Mouse (Mus musculus) C2C12 (cell line): Measurements from ENCODE around the gene Tfpi2. TPM values are rescaled to one million over a fixed set of nuclear protein-coding genes. Genes with fewer than 3 reads are reported as not detected.

Experiments used
- H3K27me3 ChIP-seq: one replicate; pipeline ENCODE4 v1.6.1; 2011; ENCODE audit not compliant: control insufficient read depth, insufficient read depth, insufficient read length
- H3K36me3 ChIP-seq: one replicate; pipeline ENCODE4 v1.6.1; 2011; ENCODE audit not compliant: control insufficient read depth, insufficient read depth
- H3K4me3 ChIP-seq: one replicate; pipeline ENCODE4 v1.5.1; 2011; ENCODE audit warnings: mild to moderate bottlenecking, control low read depth; ENCODE audit not compliant: poor library complexity, insufficient read depth, severe bottlenecking
- H3K79me2 ChIP-seq: one replicate; pipeline ENCODE4 v1.6.1; 2011; ENCODE audit not compliant: control insufficient read depth, insufficient read depth
- H3K79me3 ChIP-seq: one replicate; pipeline ENCODE4 v1.6.1; 2011; ENCODE audit warnings: low read depth, control low read depth
- H3ac ChIP-seq: one replicate; pipeline ENCODE3; 2011; ENCODE audit warnings: low read depth; ENCODE audit not compliant: control insufficient read depth, insufficient read length
- CEBPB ChIP-seq: IDR thresholded peaks from one replicate; pipeline ENCODE4 v1.6.1; 2011; ENCODE audit warnings: low read depth, mild to moderate bottlenecking, control low read depth, moderate library complexity
- CTCF ChIP-seq: IDR thresholded peaks from one replicate; pipeline ENCODE4 v1.5.1; 2011; ENCODE audit not compliant: control insufficient read depth, insufficient read depth, insufficient read length
- FOSL1 ChIP-seq: IDR thresholded peaks from one replicate; pipeline ENCODE4 v1.8.0; 2011; ENCODE audit warnings: mild to moderate bottlenecking, low read length; ENCODE audit not compliant: poor library complexity, insufficient read depth, severe bottlenecking
- MAX ChIP-seq: IDR thresholded peaks from one replicate; pipeline ENCODE4 v1.6.1; 2011; ENCODE audit warnings: mild to moderate bottlenecking, control low read depth
- MYOD1 ChIP-seq: IDR thresholded peaks from one replicate; pipeline ENCODE4 v1.6.1; 2011; ENCODE audit warnings: low read depth; ENCODE audit not compliant: control insufficient read depth, insufficient read length
- MYOG ChIP-seq: IDR thresholded peaks from one replicate; pipeline ENCODE4 v1.6.1; 2011; ENCODE audit not compliant: control insufficient read depth, insufficient read length; ENCODE audit errors: extremely low read depth
- USF1 ChIP-seq: IDR thresholded peaks from one replicate; pipeline ENCODE4 v1.6.1; 2011; ENCODE audit warnings: low read depth, mild to moderate bottlenecking, control low read depth, moderate library complexity
- polyA plus RNA-seq: library from polyadenylated mRNA; unstranded; fragments of >200 nt; fragmentation: generic; extraction: Trizol; gene quantifications from one replicate; pipeline ENCODE4 v1.2.1, GENCODE M21; 2012; ENCODE audit warnings: missing spikeins

Tfpi2 gene
- polyA plus RNA-seq, 1 experiment, result 0.04 TPM

GRCm38 (mm10) chr6:3993492-3993891, 4.8 kb upstream of the Tfpi2 start, which contains the start of gene Gngt1:
TSS of gene Gngt1 (plus strand) at chr6:3993792.
- no peak for TF ChIP-seq MAX
- TF ChIP-seq FOSL1, result no peak
- TF ChIP-seq MYOG, result no peak

GRCm38 (mm10) chr6:3982661-3983284, 5.9 kb downstream of the Tfpi2 start:
- Histone ChIP-seq H3K4me3 (no peak overlapping the region), H3K79me3 (no peaks in the 10 kb centered on the region), H3K79me2 (no peaks in the 10 kb centered on the region), H3K27me3 (no peaks in the 10 kb centered on the region), H3K36me3 (no peaks in the 10 kb centered on the region), H3ac (no peak overlapping the region)
- TF ChIP-seq MYOD1 (no peak), CTCF (no peak), CEBPB (no peak), MYOG (no peak), FOSL1 (no peak), USF1 (no peak), MAX (no peak)

More at GRCm38 (mm10) chr6:3993492-3993891, 4.8 kb upstream of the Tfpi2 start, which contains the start of gene Gngt1:
- Histone ChIP-seq H3K4me3 (no peak within 1 kb of the TSS), H3K27me3 (no peaks in the 10 kb centered on the region), H3K79me3 (no peaks in the 10 kb centered on the region), H3K36me3 (no peaks in the 10 kb centered on the region), H3K79me2 (no peaks in the 10 kb centered on the region), H3ac (no peak within 1 kb of the TSS)

GRCm38 (mm10) chr6:3973679-3974078, 15.0 kb downstream of the Tfpi2 start:
- Histone ChIP-seq H3K4me3 (no peak overlapping the region), H3ac (no peak overlapping the region), H3K36me3 (no peaks in the 10 kb centered on the region), H3K79me2 (no peaks in the 10 kb centered on the region), H3K79me3 (no peaks in the 10 kb centered on the region), H3K27me3 (no peaks in the 10 kb centered on the region)
- TF ChIP-seq FOSL1 (no peak), MAX (peak; percentile 42)

- TF ChIP-seq MYOD1 (no peak), CEBPB (no peak), USF1 (no peak), CTCF (no peak), FOSL1 (no peak), MYOG (no peak), MAX (no peak)
- Histone ChIP-seq H3ac (no peak overlapping the region), H3K4me3 (no peak overlapping the region), H3K27me3 (no peaks in the 10 kb centered on the region), H3K79me3 (no peaks in the 10 kb centered on the region), H3K79me2 (no peaks in the 10 kb centered on the region), H3K36me3 (no peaks in the 10 kb centered on the region)
Observed at GRCm38 (mm10) chr6:3967676-3968626, 20.8 kb downstream of the Tfpi2 start.

GRCm38 (mm10) chr6:3954969-3955368, 33.8 kb downstream of the Tfpi2 start:
- Histone ChIP-seq H3K36me3 (no peaks in the 10 kb centered on the region), H3K4me3 (no peak overlapping the region), H3K79me3 (no peaks in the 10 kb centered on the region), H3K27me3 (no peaks in the 10 kb centered on the region), H3ac (no peak overlapping the region), H3K79me2 (no peaks in the 10 kb centered on the region)
- no peak for TF ChIP-seq MYOG
- TF ChIP-seq USF1, result no peak
- TF ChIP-seq MYOD1, result no peak
- TF ChIP-seq CEBPB, result no peak
- TF ChIP-seq CTCF, result no peak
- TF ChIP-seq MAX, result no peak
- no peak for TF ChIP-seq FOSL1
